18 mouse cellular contexts compared by ENCODE assay signal in the genomic region with DNA sequence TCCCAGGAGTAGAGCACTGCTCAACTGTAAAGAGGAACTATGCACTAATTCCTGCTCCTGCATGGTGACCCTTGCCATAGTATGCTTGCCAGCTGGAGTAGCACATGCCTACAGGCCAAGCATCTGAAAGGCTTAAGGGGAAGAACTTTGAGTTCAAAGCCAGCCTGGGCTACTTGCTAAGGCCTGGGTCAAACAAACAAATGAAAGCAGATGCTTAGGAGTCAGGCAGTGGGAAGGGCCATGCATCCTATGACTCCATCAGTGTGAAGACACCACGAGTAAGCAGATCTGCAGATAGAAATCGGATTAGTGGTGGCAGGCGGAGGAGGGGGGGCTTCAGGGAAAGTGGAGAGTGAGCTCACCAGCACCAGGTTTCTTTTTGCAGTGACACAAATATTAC. TPM values are rescaled to one million over a fixed set of nuclear protein-coding genes. Genes with fewer than 3 reads are reported as not detected.
A peak's percentile ranks its signal among the peaks of the same experiment; 100 is the strongest.
DNase-seq lines count a peak whose midpoint lies in the region; ATAC-seq and TF ChIP-seq lines count a peak whose summit lies in the region.
"Had no signal": no experiment of that assay in that cellular context is flagged by ENCODE, and none has a peak within 500 bp of the region (broad histone marks: within the 10 kb centered on the region; RNA-seq: fewer than 3 reads in every experiment).

No protein-coding gene starts in this region.

- peak overlapping the region; percentile 85 for H3K27ac ChIP-seq in gastrocnemius, adult 2 months
- no peak overlapping the region for H3K27ac ChIP-seq in midbrain, embryonic 11.5 days (ENCODE audit: low read depth, low read length)
- no peak overlapping the region for H3K27ac ChIP-seq in midbrain, embryonic 16.5 days (ENCODE audit: low read length)
- peak overlapping the region; percentile 30 for H3K27ac ChIP-seq in bone marrow macrophage, adult 2 months (ENCODE audit: insufficient read depth, low read depth, low read length)
- H3K27ac ChIP-seq in liver, embryonic 12.5 days: no peak overlapping the region
- H3K27ac ChIP-seq in hindbrain, postnatal 0 days: no peak overlapping the region
- H3K27ac ChIP-seq: hindbrain, embryonic 13.5 days; left cerebral cortex, adult 2 months; liver, embryonic 14.5 days; midbrain, embryonic 15.5 days had no signal

- no peaks in the 10 kb centered on the region for H3K36me3 ChIP-seq in midbrain, embryonic 11.5 days (ENCODE audit: control insufficient read depth, insufficient read depth, low read length)
- no peaks in the 10 kb centered on the region for H3K36me3 ChIP-seq in midbrain, embryonic 16.5 days (ENCODE audit: control insufficient read depth, insufficient read depth, low read length)
- H3K36me3 ChIP-seq in liver, embryonic 12.5 days: peaks cover 76% of the 10 kb centered on the region
- H3K36me3 ChIP-seq in hindbrain, postnatal 0 days (ENCODE audit: insufficient read depth, low read length): no peaks in the 10 kb centered on the region
- H3K36me3 ChIP-seq: hindbrain, embryonic 13.5 days; midbrain, embryonic 15.5 days had no signal

- TF ChIP-seq POLR2A in bone marrow macrophage, adult 2 months (IDR thresholded peaks at IDR 0.05; ENCODE audit: borderline replicate concordance, low read depth, low read length): no peak

- 60% methylated on average over 3 of the region's 3 CpGs for WGBS in midbrain, embryonic 11.5 days
- WGBS in midbrain, embryonic 16.5 days: 42% methylated on average over 3 of the region's 3 CpGs
- WGBS in liver, embryonic 12.5 days (ENCODE audit: insufficient replicate concordance): 57% methylated on average over 3 of the region's 3 CpGs
- WGBS in hindbrain, postnatal 0 days: 76% methylated on average over 3 of the region's 3 CpGs

- ATAC-seq in midbrain, embryonic 11.5 days (ENCODE audit: low FRiP score): no peak
- ATAC-seq in midbrain, embryonic 16.5 days: no peak
- no peak for ATAC-seq in liver, embryonic 12.5 days
- ATAC-seq in hindbrain, postnatal 0 days: no peak
- ATAC-seq: forebrain, embryonic 16.5 days; intestine, postnatal 0 days; midbrain, embryonic 15.5 days had no signal

- DNase-seq in gastrocnemius, adult 2 months: no peak
- no peak for DNase-seq in gastrocnemius, postnatal 36 days
- peak; percentile 28 for DNase-seq in midbrain, embryonic 11.5 days (ENCODE audit: low spot score, missing footprints)
- DNase-seq in hindbrain, postnatal 0 days (ENCODE audit: low spot score): no peak
- DNase-seq: cerebellum, adult 18-20 months; spleen, adult 18-20 months; thymus, postnatal 14 days had no signal

- TF ChIP-seq CTCF in gastrocnemius, adult 2 months (IDR thresholded peaks at IDR 0.05): no peak
- no peak for TF ChIP-seq CTCF in bone marrow macrophage, adult 2 months (IDR thresholded peaks at IDR 0.05; ENCODE audit: low read depth, low read length)
- no peak for TF ChIP-seq CTCF in hindbrain, postnatal 0 days (IDR thresholded peaks at IDR 0.05; ENCODE audit: low read depth)

- no peaks in the 10 kb centered on the region for H3K27me3 ChIP-seq in midbrain, embryonic 11.5 days (ENCODE audit: control insufficient read depth, insufficient read depth, low read length)
- H3K27me3 ChIP-seq in midbrain, embryonic 16.5 days (ENCODE audit: control insufficient read depth, insufficient read depth, low read depth, low read length): no peaks in the 10 kb centered on the region
- H3K27me3 ChIP-seq in liver, embryonic 12.5 days (replicated peaks): no peaks in the 10 kb centered on the region
- H3K27me3 ChIP-seq in hindbrain, postnatal 0 days (ENCODE audit: insufficient read depth, low read length): no peaks in the 10 kb centered on the region
- H3K27me3 ChIP-seq: hindbrain, embryonic 13.5 days; midbrain, embryonic 15.5 days had no signal

- intact Hi-C loops in gastrocnemius, adult 2 months (cut with DNase I): no loop called here
- intact Hi-C loops in gastrocnemius, postnatal 36 days (cut with DNase I): no loop called here

- H3K4me2 ChIP-seq in midbrain, embryonic 11.5 days: no peak overlapping the region
- no peak overlapping the region for H3K4me2 ChIP-seq in midbrain, embryonic 16.5 days (ENCODE audit: low read length)
- no peak overlapping the region for H3K4me2 ChIP-seq in liver, embryonic 12.5 days
- H3K4me2 ChIP-seq in hindbrain, postnatal 0 days (ENCODE audit: low read depth, low read length): no peak overlapping the region
- H3K4me2 ChIP-seq: heart, embryonic 11.5 days; hindbrain, embryonic 13.5 days; midbrain, embryonic 15.5 days had no signal

- no peak overlapping the region for H3K4me3 ChIP-seq in gastrocnemius, adult 2 months
- H3K4me3 ChIP-seq in midbrain, embryonic 11.5 days (ENCODE audit: low read depth, low read length): no peak overlapping the region
- H3K4me3 ChIP-seq in midbrain, embryonic 16.5 days (ENCODE audit: low read depth, low read length): no peak overlapping the region
- no peak overlapping the region for H3K4me3 ChIP-seq in bone marrow macrophage, adult 2 months (ENCODE audit: insufficient read depth, low read length)
- no peak overlapping the region for H3K4me3 ChIP-seq in liver, embryonic 12.5 days
- no peak overlapping the region for H3K4me3 ChIP-seq in hindbrain, postnatal 0 days (ENCODE audit: low read length)
- H3K4me3 ChIP-seq: erythroblast, embryonic 14.5 days; hindbrain, embryonic 13.5 days; left cerebral cortex, adult 2 months; midbrain, embryonic 15.5 days had no signal

- H3K9me3 ChIP-seq in midbrain, embryonic 11.5 days (ENCODE audit: control insufficient read depth, low read length): no peaks in the 10 kb centered on the region
- H3K9me3 ChIP-seq in midbrain, embryonic 16.5 days (replicated peaks; ENCODE audit: control insufficient read depth, low read length, poor library complexity, severe bottlenecking): no peaks in the 10 kb centered on the region
- no peaks in the 10 kb centered on the region for H3K9me3 ChIP-seq in liver, embryonic 12.5 days (replicated peaks)
- no peaks in the 10 kb centered on the region for H3K9me3 ChIP-seq in hindbrain, postnatal 0 days (ENCODE audit: low read length)
- H3K9me3 ChIP-seq: hindbrain, embryonic 13.5 days; midbrain, embryonic 15.5 days had no signal

- H3K9ac ChIP-seq in midbrain, embryonic 11.5 days (ENCODE audit: low read length): no peak overlapping the region
- H3K9ac ChIP-seq in midbrain, embryonic 16.5 days (ENCODE audit: low read depth, low read length): no peak overlapping the region
- no peak overlapping the region for H3K9ac ChIP-seq in liver, embryonic 12.5 days
- H3K9ac ChIP-seq in hindbrain, postnatal 0 days (replicated peaks; ENCODE audit: low read length): no peak overlapping the region
- H3K9ac ChIP-seq: hindbrain, embryonic 13.5 days; liver, embryonic 14.5 days; midbrain, embryonic 15.5 days had no signal

- no peaks in the 10 kb centered on the region for H3K4me1 ChIP-seq in midbrain, embryonic 11.5 days (ENCODE audit: control insufficient read depth, insufficient read depth, low read length)
- H3K4me1 ChIP-seq in midbrain, embryonic 16.5 days (ENCODE audit: control insufficient read depth, insufficient read depth, low read length): peaks cover 9% of the 10 kb centered on the region
- peaks cover 58% of the 10 kb centered on the region for H3K4me1 ChIP-seq in bone marrow macrophage, adult 2 months (ENCODE audit: control insufficient read depth, insufficient read depth, low read length)
- peaks cover 58% of the 10 kb centered on the region for H3K4me1 ChIP-seq in liver, embryonic 12.5 days
- H3K4me1 ChIP-seq in hindbrain, postnatal 0 days (ENCODE audit: insufficient read depth, low read length): 0 out of 2 replicates have a peak, but pooled peaks cover 7% of the 10 kb centered on the region
- H3K4me1 ChIP-seq: midbrain, embryonic 15.5 days had no signal

RNA-seq across cellular contexts. Expression of gene Steap3, which starts 25.2 kb away (rescaled TPM):
- total RNA-seq in gastrocnemius, adult 2 months (2021): 10 to 100 TPM; 16.0 to 22.1 TPM
- total RNA-seq in gastrocnemius, postnatal 36 days (2021): 10 to 100 TPM; 17.8 to 19.2 TPM
- polyA plus RNA-seq in midbrain, embryonic 11.5 days (2014; fragmentation: Nextera tagmentation; extraction: Ambion mirVana): 2.8 and 3.0 TPM in 2 replicates
- polyA plus RNA-seq in midbrain, embryonic 16.5 days (2015; fragmentation: Nextera tagmentation; extraction: Ambion mirVana): 2.7 and 3.7 TPM in 2 replicates
- polyA plus RNA-seq in bone marrow macrophage, adult 2 months (2012; ENCODE audit: insufficient read depth, insufficient read length, missing spikeins): 19.5 and 22.6 TPM in 2 replicates
- polyA plus RNA-seq in liver, embryonic 12.5 days (2016; fragmentation: Nextera tagmentation; extraction: Ambion mirVana): 54.3 and 56.3 TPM in 2 replicates
- 5.2 and 7.8 TPM in 2 replicates for total RNA-seq in hindbrain, postnatal 0 days (2014; rRNA removed)
- 4.3 and 4.8 TPM in 2 replicates for polyA plus RNA-seq in hindbrain, postnatal 0 days (2015; fragmentation: Nextera tagmentation; extraction: Ambion mirVana)

Comparison
In these comparisons a context has a peak if more than half of its experiments do, and no peak if none do; other contexts are left out.
1. H3K27ac ChIP-seq: peak in gastrocnemius, adult 2 months (single experiment) and bone marrow macrophage, adult 2 months (single experiment); none in midbrain, embryonic 11.5 days (single experiment), midbrain, embryonic 16.5 days (single experiment), liver, embryonic 12.5 days (single experiment) and hindbrain, postnatal 0 days (single experiment).